Mouse (Mus musculus) mouse embryonic stem cell (cell line): Measurements from ENCODE around the gene Capn8.

Source experiments
- in situ Hi-C, 2 experiments: fragments of 300-500 bp; cut with MboI; formaldehyde crosslinking; loops; 1 replicate in 1 of 2; 3 replicates in 1 of 2; pipeline ENCODE4 v1.14.3; 2019 to 2020; ENCODE audit warnings: low sequenced_read_pairs in 2 of 2, low pct_unique_long_range_greater_than_20kb in 1 of 2, mixed read lengths in 1 of 2; ENCODE audit not compliant: unreplicated experiment in 1 of 2

The Capn8 gene

DNA sequence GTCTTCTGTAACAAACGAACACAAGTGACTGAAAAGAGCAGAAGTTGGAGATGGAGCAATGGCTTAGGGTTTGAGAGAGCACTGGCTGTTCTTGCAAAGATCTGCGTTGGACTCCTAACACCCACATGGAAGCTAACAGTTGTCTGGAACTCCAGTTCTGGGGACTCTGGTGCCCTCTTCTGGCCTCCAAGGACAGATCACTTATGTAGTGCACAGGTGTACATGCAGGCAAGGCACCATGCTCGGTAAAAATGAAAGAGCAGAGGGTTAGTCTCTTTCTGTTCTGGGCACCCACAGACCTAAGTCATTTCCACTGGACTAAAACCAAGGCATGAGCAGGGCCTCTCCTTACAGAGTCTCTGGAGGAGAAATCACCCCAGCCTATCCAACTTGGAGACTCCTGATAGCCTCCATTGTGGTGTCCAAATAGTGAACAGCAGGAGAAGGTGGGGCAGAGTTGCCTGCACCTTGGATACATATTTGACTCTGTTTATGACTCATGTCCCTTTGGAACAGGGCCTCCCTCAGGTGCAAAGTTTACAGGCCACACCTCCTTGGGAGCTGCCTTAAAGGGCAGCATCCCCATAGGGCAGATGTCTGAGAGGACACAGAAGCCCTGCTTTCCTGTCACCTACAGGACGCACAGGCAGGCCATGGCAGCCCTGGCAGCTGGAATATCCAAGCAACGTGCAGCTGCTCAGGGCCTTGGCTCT is at the start of gene Capn8:
Gene Capn8 (plus strand): TSS at position 600 of the 713 bp plus-strand sequence.
- in situ Hi-C loops = loop anchor here in 1 of 2 experiments (25.0 kb wide), 1 partner anchor 673 kb away; no protein-coding TSS in a partner anchor

DNA sequence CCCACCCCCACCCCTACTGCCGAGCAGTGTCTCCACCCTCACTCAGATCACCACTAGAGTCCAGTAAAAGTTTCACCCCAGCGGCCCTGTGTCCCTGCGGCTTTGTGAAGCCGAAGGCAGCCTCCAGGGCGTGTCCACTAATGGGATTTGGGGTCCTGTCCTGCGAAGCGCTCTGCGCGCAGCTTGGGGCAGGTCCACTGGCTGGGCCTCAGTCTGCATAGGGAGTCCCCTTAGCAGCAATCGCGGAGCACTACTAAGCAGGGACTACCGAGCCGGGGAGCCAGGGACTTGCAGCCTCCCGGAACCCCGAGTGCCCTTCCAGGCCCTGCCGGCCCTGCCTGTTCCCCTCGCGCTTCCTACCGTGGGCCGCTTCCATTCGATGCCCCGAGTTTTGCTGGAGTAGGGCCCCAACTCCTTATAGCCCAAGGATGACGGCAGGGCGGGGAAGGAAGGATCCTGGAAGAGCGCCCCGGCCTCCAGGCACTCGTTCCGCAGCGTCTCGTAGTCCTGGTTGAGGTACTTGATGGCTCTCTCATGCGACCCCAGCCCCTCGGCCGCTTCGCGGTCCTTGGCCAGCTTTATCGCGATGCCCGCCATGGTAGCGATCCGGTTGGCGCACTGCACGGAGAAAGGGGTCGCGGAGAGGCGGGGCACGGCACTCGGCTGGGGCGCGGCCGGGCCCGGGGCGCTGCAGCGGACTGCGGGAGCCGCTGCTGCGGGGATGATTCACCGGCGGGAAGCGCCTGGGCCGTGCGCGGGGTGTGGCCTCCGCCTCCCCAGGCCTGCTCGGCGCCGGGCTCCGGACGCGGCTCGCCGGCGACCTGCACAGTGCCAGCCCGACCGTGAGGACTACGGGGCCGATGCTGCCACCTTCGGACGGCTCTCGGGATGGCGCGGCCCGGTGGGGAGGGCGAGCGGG is 47.8 kb upstream of the Capn8 start, which contains the start of gene Capn2:
Gene Capn2 (minus strand): TSS at position 851 of the 919 bp plus-strand sequence.
- in situ Hi-C loops = loop anchor here in 1 of 2 experiments (25.0 kb wide), 1 partner anchor 355 kb away; the partner anchor contains the start of gene Vmn1r1

DNA sequence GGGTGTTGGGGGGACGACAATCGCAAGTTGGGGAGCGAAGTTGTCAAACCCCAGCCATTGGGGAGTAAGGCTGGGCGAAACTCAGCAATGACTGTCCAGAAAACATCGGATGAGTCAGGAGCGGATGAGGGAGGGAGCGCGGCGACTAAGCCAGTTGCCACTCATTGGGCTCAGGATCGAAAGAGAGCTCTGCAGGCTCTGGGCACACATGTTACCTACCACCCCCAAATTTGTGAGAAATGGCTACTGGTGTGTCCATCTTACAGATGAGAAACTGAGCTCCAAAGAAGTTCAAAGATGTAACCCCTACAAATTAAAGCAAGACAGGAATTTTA is 47.2 kb upstream of the Capn8 start:
- in situ Hi-C loops = loop anchor here in 1 of 2 experiments (25.0 kb wide), 1 partner anchor 355 kb away; the partner anchor contains the start of gene Vmn1r1

DNA sequence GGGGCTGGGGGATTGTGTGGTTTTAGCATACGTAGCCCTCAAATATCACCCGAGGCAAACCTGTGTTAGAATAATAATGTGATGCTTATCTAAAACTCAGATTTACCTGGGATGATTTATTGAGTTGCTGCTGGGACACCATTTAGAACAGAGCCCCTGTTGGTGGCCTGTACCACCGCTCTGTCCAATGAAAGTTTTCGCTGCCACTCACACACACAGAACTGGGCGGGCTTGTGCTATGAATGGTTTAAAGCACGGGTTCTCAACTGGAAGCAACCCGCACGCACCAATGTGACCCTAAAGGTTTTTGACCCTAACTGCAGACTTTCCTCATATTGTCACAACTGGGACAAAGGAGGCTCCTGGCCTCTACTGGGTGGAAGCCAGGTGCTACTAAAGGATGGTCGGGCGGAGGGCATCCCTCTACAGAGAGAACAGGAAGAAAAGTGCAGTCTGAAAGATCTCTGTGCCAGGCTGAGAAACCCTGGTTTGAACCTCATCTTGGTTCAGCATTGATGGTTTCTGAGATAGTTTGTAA is 46.6 kb upstream of the Capn8 start:
- in situ Hi-C loops = loop anchor here in 1 of 2 experiments (25.0 kb wide), 1 partner anchor 356 kb away; the partner anchor contains the start of gene Vmn1r1

GRCm38 (mm10) chr1:182518811-182519210 is 46.0 kb upstream of the Capn8 start:
- in situ Hi-C loops = loop anchor here in 1 of 2 experiments (25.0 kb wide), 1 partner anchor 357 kb away; the partner anchor contains the start of gene Vmn1r1

DNA sequence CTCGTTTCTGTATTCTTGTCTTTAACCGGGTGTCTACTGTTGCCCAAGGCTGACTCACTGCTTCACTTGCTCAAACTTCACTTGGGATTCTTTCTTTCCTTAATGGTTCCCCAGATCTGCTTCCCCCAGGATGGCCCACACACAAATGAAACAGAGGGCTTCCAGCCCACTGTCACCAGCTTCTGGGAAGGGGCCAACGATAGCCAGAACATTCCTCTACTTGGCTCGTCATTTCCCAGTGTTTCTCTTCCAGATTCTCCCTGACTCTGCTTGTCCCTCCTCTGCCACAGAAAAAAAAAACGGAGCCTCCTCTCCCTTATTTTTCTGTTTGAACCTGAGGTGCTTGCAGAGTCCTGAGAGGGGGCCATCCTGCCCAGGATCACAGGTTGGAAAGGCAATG is 45.5 kb upstream of the Capn8 start:
- in situ Hi-C loops = loop anchor here in 1 of 2 experiments (25.0 kb wide), 1 partner anchor 357 kb away; the partner anchor contains the start of gene Vmn1r1

DNA sequence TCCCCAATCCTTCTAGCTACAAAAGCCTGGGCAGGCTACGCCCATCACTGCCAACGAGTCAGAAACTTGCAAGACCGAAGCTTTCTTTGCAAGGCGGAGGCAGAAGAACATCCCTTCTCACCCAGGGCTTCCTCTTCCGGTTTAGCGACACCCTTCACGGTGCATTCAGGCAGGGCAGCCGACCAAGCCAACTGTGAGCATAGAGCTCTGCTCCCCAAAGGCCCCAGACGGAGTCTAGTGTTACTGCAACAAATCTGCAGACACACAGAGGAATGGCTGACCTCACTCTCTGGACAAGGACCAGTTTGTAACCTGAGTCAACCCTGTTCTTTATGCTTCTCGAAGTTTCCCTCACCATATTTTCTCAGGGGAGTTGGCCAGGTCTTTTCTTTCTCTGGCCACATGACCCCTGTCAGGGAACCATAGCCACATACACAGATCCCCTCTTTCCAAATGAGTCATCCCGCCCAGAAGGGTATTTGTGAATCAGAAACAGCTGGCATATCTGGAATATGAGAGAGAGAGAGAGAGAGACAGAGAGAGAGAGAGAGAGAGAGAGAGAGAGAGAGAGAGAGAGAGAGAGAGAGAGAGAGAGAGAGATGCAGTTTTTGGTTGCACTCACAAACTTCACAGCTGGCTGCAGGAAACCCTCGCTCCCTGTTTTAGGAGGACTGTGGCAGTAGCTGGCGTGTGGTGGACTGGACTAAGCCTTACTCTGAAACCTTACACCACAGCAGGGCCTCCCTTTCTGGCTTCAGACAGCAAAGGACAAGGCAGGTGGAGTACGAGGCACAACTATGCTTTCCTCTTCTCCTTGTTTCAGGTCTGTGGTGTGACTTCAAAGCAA is 44.5 kb upstream of the Capn8 start:
- in situ Hi-C loops = loop anchor here in 1 of 2 experiments (25.0 kb wide), 1 partner anchor 358 kb away; the partner anchor contains the start of gene Vmn1r1

- in situ Hi-C loops = loop anchor here in 1 of 2 experiments (25.0 kb wide), 1 partner anchor 359 kb away; the partner anchor contains the start of gene Vmn1r1
Measured at GRCm38 (mm10) chr1:182520938-182521500, 43.8 kb upstream of the Capn8 start.

GRCm38 (mm10) chr1:182522961-182523360 is 41.8 kb upstream of the Capn8 start:
- in situ Hi-C loops = loop anchor here in 1 of 2 experiments (25.0 kb wide), 1 partner anchor 361 kb away; the partner anchor contains the start of gene Vmn1r1

GRCm38 (mm10) chr1:182523692-182524091 is 41.1 kb upstream of the Capn8 start:
- in situ Hi-C loops = loop anchor here in 1 of 2 experiments (25.0 kb wide), 1 partner anchor 361 kb away; the partner anchor contains the start of gene Vmn1r1

- in situ Hi-C loops = loop anchor here in 1 of 2 experiments (25.0 kb wide), 1 partner anchor 638 kb away; no protein-coding TSS in a partner anchor
Measured at GRCm38 (mm10) chr1:182525601-182526000, 39.2 kb upstream of the Capn8 start.

GRCm38 (mm10) chr1:182527261-182527766 is 37.5 kb upstream of the Capn8 start:
- in situ Hi-C loops = loop anchor here in 1 of 2 experiments (25.0 kb wide), 1 partner anchor 640 kb away; no protein-coding TSS in a partner anchor

GRCm38 (mm10) chr1:182527921-182528858 is 36.6 kb upstream of the Capn8 start:
- in situ Hi-C loops = loop anchor here in 1 of 2 experiments (25.0 kb wide), 1 partner anchor 641 kb away; no protein-coding TSS in a partner anchor

GRCm38 (mm10) chr1:182533583-182533982 is 31.2 kb upstream of the Capn8 start:
- in situ Hi-C loops = loop anchor here in 1 of 2 experiments (10.0 to 25.0 kb wide), 2 partner anchors 379 to 646 kb away; no protein-coding TSS in a partner anchor

GRCm38 (mm10) chr1:182535080-182535481 is 29.7 kb upstream of the Capn8 start:
- in situ Hi-C loops = loop anchor here in 1 of 2 experiments (5.0 to 25.0 kb wide), 3 partner anchors 43 to 648 kb away; no protein-coding TSS in a partner anchor
